Mouse (Mus musculus): Measurements from ENCODE around the gene Ncoa7.

GRCm38 (mm10) chr10:30720556-30720955 lies 82.6 kb downstream of the Ncoa7 start:
- TF ChIP-seq CTCF (IDR thresholded peaks at IDR 0.05; ENCODE audit: low read depth) (no peak), EP300 (IDR thresholded peaks at IDR 0.05; ENCODE audit: low read depth) (no peak)

Data from heart, postnatal 0 days (tissue).